Mouse (Mus musculus): ENCODE data around the gene Spsb4. TPM values are rescaled to one million over a fixed set of nuclear protein-coding genes. Genes with fewer than 3 reads are reported as not detected.

Gene Spsb4
- polyA plus RNA-seq, 1 experiment: 0.43 TPM

DNA sequence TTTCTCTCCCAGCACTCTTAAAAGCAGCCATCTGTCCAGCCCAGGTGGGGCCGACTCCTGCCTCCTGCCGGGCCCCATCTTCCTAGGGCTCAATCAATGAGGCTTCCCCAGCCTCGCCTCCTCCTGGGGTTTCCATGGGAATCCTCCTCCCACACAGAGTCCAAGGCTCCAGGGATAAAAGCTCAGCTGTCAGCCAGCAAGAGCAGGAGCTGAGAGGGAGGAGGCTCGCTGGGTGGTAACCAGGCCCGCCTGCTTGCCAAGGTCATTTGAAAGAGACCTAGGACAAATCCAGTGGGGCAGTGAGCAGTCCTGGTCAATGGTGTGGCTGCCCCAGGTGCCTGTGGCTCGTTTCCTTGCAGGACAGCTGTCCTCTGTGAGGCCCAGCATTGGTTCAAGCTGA, 5.5 kb downstream of the Spsb4 start:
- Histone ChIP-seq H3K27me3 (ENCODE audit: control insufficient read depth, insufficient read depth, low read length) (peaks cover 8% of the 10 kb centered on the region; the same call in 1 of the 2 replicates), H3K36me3 (ENCODE audit: control insufficient read depth, insufficient read depth, low read length) (no peaks in the 10 kb centered on the region), H3K27ac (ENCODE audit: control insufficient read depth, insufficient read depth, low read length) (no peak overlapping the region), H3K4me3 (ENCODE audit: control insufficient read depth, insufficient read depth, low read length) (no peak overlapping the region), H3K4me1 (replicated peaks; ENCODE audit: control insufficient read depth, insufficient read depth, low read length) (peaks cover 10% of the 10 kb centered on the region)
- no peak for TF ChIP-seq CTCF (IDR thresholded peaks at IDR 0.05; ENCODE audit: borderline replicate concordance, control insufficient read depth, extremely low read depth, insufficient read depth, low read length, poor library complexity)
- no peak for TF ChIP-seq POLR2A (IDR thresholded peaks at IDR 0.05; ENCODE audit: control insufficient read depth, extremely low read depth, insufficient read depth, low read length, poor library complexity)
- DNase-seq: no peak
- 91% methylated on average over 6 of the region's 6 CpGs for WGBS

DNA sequence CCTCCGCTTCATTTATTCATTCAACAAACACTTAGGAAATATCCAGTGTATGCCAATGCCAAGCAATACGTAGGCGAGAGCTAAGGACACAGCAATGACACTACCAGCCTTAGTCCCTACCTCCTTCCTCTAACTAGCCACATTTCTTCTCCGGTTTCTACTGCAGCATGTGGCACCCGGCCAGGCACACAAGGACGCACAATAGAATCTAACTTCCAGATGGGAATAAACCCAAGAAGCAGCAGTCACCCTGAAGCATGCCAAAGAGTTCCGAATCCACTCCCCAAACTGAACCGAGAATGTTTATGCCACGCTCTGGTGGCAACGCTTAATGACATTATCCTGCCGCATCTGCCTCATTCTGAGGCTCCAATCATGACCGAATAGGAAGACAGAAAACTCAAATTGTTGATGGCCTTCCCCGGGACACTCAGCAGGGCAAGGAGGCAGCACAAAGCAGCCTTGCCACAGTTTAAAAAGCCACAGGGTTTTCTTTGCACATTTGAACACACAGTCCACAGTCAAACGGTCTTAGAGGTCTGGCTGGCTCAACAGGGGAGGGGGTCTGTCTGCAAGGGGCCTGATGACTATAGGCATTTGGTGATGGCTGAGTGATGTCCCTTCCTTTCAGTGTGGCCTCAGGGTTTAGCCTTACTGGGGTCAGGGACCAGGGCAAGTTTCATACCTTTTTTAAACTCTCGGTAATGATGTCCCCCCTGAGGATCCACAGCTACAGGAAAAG, 7.0 kb downstream of the Spsb4 start:
- no peak overlapping the region for H3K4me3 ChIP-seq (ENCODE audit: control insufficient read depth, insufficient read depth, low read length)
- 90% methylated on average over 15 of the region's 15 CpGs for WGBS
- TF ChIP-seq CTCF (IDR thresholded peaks at IDR 0.05; ENCODE audit: borderline replicate concordance, control insufficient read depth, extremely low read depth, insufficient read depth, low read length, poor library complexity): no peak
- TF ChIP-seq POLR2A (IDR thresholded peaks at IDR 0.05; ENCODE audit: control insufficient read depth, extremely low read depth, insufficient read depth, low read length, poor library complexity): no peak
- DNase-seq: no peak
- H3K4me1 ChIP-seq (replicated peaks; ENCODE audit: control insufficient read depth, insufficient read depth, low read length): no peaks in the 10 kb centered on the region
- H3K27me3 ChIP-seq (ENCODE audit: control insufficient read depth, insufficient read depth, low read length): no peaks in the 10 kb centered on the region
- no peaks in the 10 kb centered on the region for H3K36me3 ChIP-seq (ENCODE audit: control insufficient read depth, insufficient read depth, low read length)
- H3K27ac ChIP-seq (ENCODE audit: control insufficient read depth, insufficient read depth, low read length): no peak overlapping the region

DNA sequence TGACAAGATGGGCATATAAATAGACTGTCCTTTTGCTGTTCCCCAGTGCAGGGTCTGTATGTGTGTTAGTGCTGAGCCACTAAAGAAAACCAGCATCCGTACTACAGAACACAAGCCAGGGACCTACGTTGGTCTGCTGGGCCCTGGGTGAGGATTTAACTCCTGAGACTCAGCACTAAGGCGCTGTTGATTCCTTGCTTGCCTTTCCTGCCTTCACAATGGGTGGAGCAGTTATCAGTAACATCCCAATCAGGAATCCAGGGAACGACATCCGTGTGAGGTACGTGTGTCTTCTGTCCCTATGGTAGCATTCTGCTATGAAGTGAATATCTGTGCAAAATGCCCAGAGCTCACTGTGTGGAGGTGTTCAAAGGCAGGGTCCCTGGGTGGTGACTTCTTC, 8.2 kb downstream of the Spsb4 start:
- Histone ChIP-seq H3K27ac (ENCODE audit: control insufficient read depth, insufficient read depth, low read length) (no peak overlapping the region), H3K36me3 (ENCODE audit: control insufficient read depth, insufficient read depth, low read length) (no peaks in the 10 kb centered on the region), H3K4me1 (replicated peaks; ENCODE audit: control insufficient read depth, insufficient read depth, low read length) (no peaks in the 10 kb centered on the region), H3K4me3 (ENCODE audit: control insufficient read depth, insufficient read depth, low read length) (no peak overlapping the region), H3K27me3 (ENCODE audit: control insufficient read depth, insufficient read depth, low read length) (no peaks in the 10 kb centered on the region)
- DNase-seq: no peak
- 93% methylated on average over 6 of the region's 6 CpGs for WGBS
- TF ChIP-seq POLR2A (IDR thresholded peaks at IDR 0.05; ENCODE audit: control insufficient read depth, extremely low read depth, insufficient read depth, low read length, poor library complexity): no peak
- no peak for TF ChIP-seq CTCF (IDR thresholded peaks at IDR 0.05; ENCODE audit: borderline replicate concordance, control insufficient read depth, extremely low read depth, insufficient read depth, low read length, poor library complexity)

DNA sequence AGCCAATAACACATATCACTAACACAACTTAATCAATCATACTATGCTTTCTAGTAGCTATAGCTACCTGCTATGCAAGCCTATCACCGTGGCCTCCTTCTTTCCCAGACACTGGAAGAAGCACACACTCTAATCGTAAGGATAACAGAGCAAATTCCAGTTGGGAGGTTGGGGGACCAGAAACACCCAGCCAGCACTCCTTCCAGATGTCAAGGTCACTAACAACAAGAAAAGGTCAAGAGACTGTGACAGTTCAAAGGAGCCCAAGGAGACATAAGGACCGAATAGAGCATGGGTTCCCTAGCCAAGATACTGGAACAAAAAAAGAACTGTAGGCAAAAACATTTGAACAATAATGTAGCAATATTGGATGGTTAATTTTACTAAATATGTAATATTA, 13.9 kb downstream of the Spsb4 start:
- no peak overlapping the region for H3K27ac ChIP-seq (ENCODE audit: control insufficient read depth, insufficient read depth, low read length)
- no peaks in the 10 kb centered on the region for H3K4me1 ChIP-seq (replicated peaks; ENCODE audit: control insufficient read depth, insufficient read depth, low read length)
- no peak for DNase-seq
- TF ChIP-seq POLR2A (IDR thresholded peaks at IDR 0.05; ENCODE audit: control insufficient read depth, extremely low read depth, insufficient read depth, low read length, poor library complexity) (no peak), CTCF (IDR thresholded peaks at IDR 0.05; ENCODE audit: borderline replicate concordance, control insufficient read depth, extremely low read depth, insufficient read depth, low read length, poor library complexity) (no peak)
- H3K36me3 ChIP-seq (ENCODE audit: control insufficient read depth, insufficient read depth, low read length): no peaks in the 10 kb centered on the region
- WGBS: 89% methylated on average over 3 of the region's 3 CpGs
- no peaks in the 10 kb centered on the region for H3K27me3 ChIP-seq (ENCODE audit: control insufficient read depth, insufficient read depth, low read length)
- no peak overlapping the region for H3K4me3 ChIP-seq (ENCODE audit: control insufficient read depth, insufficient read depth, low read length)

DNA sequence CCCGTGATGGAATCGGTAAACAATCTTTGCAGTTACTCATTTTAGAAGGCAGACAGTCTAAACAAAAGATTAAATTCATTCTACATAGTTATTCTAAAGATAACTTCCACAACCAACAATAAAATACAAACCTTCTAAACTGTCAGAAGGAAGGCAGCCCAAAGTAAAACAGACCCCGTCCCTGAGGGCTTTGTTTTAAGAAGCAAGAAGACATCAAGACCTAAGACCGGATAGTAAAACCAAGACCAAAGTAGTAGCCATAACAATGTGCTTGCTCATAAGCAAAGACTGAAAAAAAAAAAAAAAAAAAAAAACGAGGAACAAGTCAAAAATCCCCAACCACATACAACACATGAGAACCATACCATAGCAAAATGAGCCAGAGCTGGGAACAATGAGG, 15.5 kb downstream of the Spsb4 start:
- H3K4me3 ChIP-seq (ENCODE audit: control insufficient read depth, insufficient read depth, low read length): no peak overlapping the region
- 70% methylated on average over 5 of the region's 5 CpGs for WGBS

DNA sequence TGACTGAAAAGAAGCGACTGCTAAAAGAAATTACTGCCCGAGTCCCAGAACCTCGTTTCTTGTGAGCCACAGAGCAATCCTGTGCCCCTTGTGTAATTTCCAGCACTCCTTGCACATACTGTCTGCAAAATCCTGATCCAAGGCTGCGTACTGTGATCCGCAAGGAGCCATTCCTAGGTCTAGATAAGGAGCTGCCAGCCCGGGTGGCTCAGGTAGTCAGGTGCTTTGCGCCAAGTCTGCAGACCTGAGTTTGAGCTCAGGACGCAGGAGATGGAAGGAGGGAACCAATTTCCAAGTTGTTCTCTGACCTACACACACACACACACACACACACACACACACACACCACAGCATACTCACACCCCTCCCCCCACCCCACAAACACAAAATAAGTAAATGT, 16.0 kb downstream of the Spsb4 start:
- Histone ChIP-seq H3K4me3 (ENCODE audit: control insufficient read depth, insufficient read depth, low read length) (no peak overlapping the region), H3K36me3 (ENCODE audit: control insufficient read depth, insufficient read depth, low read length) (no peaks in the 10 kb centered on the region), H3K27ac (ENCODE audit: control insufficient read depth, insufficient read depth, low read length) (no peak overlapping the region), H3K4me1 (replicated peaks; ENCODE audit: control insufficient read depth, insufficient read depth, low read length) (no peaks in the 10 kb centered on the region), H3K27me3 (ENCODE audit: control insufficient read depth, insufficient read depth, low read length) (no peaks in the 10 kb centered on the region)
- no peak for DNase-seq
- TF ChIP-seq POLR2A (IDR thresholded peaks at IDR 0.05; ENCODE audit: control insufficient read depth, extremely low read depth, insufficient read depth, low read length, poor library complexity) (no peak), CTCF (IDR thresholded peaks at IDR 0.05; ENCODE audit: borderline replicate concordance, control insufficient read depth, extremely low read depth, insufficient read depth, low read length, poor library complexity) (no peak)
- 91% methylated on average over 8 of the region's 8 CpGs for WGBS

More for the DNA sequence above, 15.5 kb downstream of the Spsb4 start:
- no peaks in the 10 kb centered on the region for H3K36me3 ChIP-seq (ENCODE audit: control insufficient read depth, insufficient read depth, low read length)
- H3K27ac ChIP-seq (ENCODE audit: control insufficient read depth, insufficient read depth, low read length): no peak overlapping the region
- TF ChIP-seq CTCF (IDR thresholded peaks at IDR 0.05; ENCODE audit: borderline replicate concordance, control insufficient read depth, extremely low read depth, insufficient read depth, low read length, poor library complexity): no peak
- TF ChIP-seq POLR2A (IDR thresholded peaks at IDR 0.05; ENCODE audit: control insufficient read depth, extremely low read depth, insufficient read depth, low read length, poor library complexity): no peak
- DNase-seq: no peak
- no peaks in the 10 kb centered on the region for H3K27me3 ChIP-seq (ENCODE audit: control insufficient read depth, insufficient read depth, low read length)
- H3K4me1 ChIP-seq (replicated peaks; ENCODE audit: control insufficient read depth, insufficient read depth, low read length): no peaks in the 10 kb centered on the region
